Mouse (Mus musculus) ES-E14 (cell line): ENCODE results near the gene Ppp1r9a.

Experiments
- CHD2 ChIP-seq: IDR thresholded peaks from 2 replicates; pipeline ENCODE4 v1.6.1; 2014; ENCODE audit warnings: mild to moderate bottlenecking, low read depth, low read length, inconsistent platforms
- HCFC1 ChIP-seq: IDR thresholded peaks from 2 replicates; pipeline ENCODE4 v1.6.1; 2012; ENCODE audit warnings: low read length, inconsistent platforms, borderline replicate concordance; ENCODE audit not compliant: insufficient read depth
- MAFK ChIP-seq: IDR thresholded peaks from 2 replicates; pipeline ENCODE4 v1.6.1; 2014; ENCODE audit warnings: mild to moderate bottlenecking, low read depth, low read length, inconsistent platforms; ENCODE audit not compliant: insufficient read depth

- TF ChIP-seq CHD2 (no peak), HCFC1 (no peak), MAFK (no peak)
Measured at GRCm38 (mm10) chr6:5154786-5155185, 252.1 kb downstream of the Ppp1r9a start.
